Mouse (Mus musculus): ENCODE measurements at regions not wholly inside any gene's neighbourhood (a gene's known extent, or its start where the extent isn't known, plus 50 kb on each side); places are given as distances from the start of the nearest gene placed in this dataset.

GRCm38 (mm10) chr11:18451271-18451670, 497.6 kb upstream of the Etaa1 start:
- no peak for TF ChIP-seq CTCF (IDR thresholded peaks at IDR 0.05; ENCODE audit: insufficient read depth, low read length)
- no peak for TF ChIP-seq POLR2A (IDR thresholded peaks at IDR 0.05; ENCODE audit: borderline replicate concordance, extremely low read depth, low read depth, low read length)
- H3K4me3 ChIP-seq (replicated peaks; ENCODE audit: extremely low read depth, low read depth, low read length), result no peak overlapping the region
- no peak for DNase-seq
- WGBS, result 60% methylated on average over 3 of the region's 3 CpGs
- H3K4me1 ChIP-seq (ENCODE audit: control insufficient read depth, insufficient read depth, low read length), result no peaks in the 10 kb centered on the region

DNA sequence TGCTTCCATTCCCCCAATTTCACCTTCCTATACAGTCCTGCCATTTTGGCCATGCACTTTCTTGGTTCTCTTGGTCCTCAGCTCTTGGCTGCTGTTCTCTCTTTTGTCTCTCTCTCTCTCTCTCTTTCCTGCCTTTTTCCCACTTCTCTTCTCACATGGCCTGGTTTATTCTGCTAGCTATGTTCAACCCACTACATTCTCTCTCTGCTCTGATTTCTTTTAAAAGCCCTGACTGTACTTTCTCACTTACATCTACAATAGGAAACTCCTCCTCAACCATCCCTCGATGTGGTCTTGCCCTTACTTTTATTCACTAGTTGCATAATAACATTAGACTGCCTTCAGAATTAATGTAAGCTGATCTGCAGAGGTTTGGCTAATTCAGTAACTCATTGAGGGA, 495.2 kb upstream of the Etaa1 start:
- Histone ChIP-seq H3K4me3 (replicated peaks; ENCODE audit: extremely low read depth, low read depth, low read length) (no peak overlapping the region), H3K4me1 (ENCODE audit: control insufficient read depth, insufficient read depth, low read length) (no peaks in the 10 kb centered on the region)
- DNase-seq, result no peak
- TF ChIP-seq CTCF (IDR thresholded peaks at IDR 0.05; ENCODE audit: insufficient read depth, low read length) (no peak), POLR2A (IDR thresholded peaks at IDR 0.05; ENCODE audit: borderline replicate concordance, extremely low read depth, low read depth, low read length) (no peak)
- 64% methylated on average over 1 of the region's 1 CpGs for WGBS

DNA sequence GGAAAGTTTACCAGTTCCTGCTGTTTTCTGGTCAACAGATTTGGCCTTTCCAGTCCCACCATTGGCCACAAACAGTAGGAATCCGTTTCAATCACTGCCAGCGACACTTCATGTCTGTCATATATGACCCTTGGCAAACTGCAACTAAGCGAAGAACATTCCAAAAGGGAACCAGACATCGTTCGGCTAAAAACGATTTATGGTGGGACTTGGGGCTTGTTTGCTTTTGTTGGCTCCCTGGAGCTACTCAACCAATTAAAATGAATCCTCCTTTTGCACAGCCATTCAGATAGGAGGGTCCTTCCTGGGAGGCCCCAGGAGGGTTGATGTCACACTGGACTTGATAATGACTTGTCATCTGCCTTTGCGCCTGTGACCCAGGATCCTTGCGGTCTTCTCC, 490.9 kb upstream of the Etaa1 start:
- Histone ChIP-seq H3K4me3 (replicated peaks; ENCODE audit: extremely low read depth, low read depth, low read length) (no peak overlapping the region), H3K4me1 (ENCODE audit: control insufficient read depth, insufficient read depth, low read length) (no peaks in the 10 kb centered on the region)
- no peak for TF ChIP-seq POLR2A (IDR thresholded peaks at IDR 0.05; ENCODE audit: borderline replicate concordance, extremely low read depth, low read depth, low read length)
- no peak for TF ChIP-seq CTCF (IDR thresholded peaks at IDR 0.05; ENCODE audit: insufficient read depth, low read length)
- 66% methylated on average over 8 of the region's 8 CpGs for WGBS
- no peak for DNase-seq

GRCm38 (mm10) chr11:18444101-18444500, 490.4 kb upstream of the Etaa1 start:
- H3K4me3 ChIP-seq (replicated peaks; ENCODE audit: extremely low read depth, low read depth, low read length), result no peak overlapping the region
- 65% methylated on average over 5 of the region's 5 CpGs for WGBS
- no peak for TF ChIP-seq CTCF (IDR thresholded peaks at IDR 0.05; ENCODE audit: insufficient read depth, low read length)
- no peak for TF ChIP-seq POLR2A (IDR thresholded peaks at IDR 0.05; ENCODE audit: borderline replicate concordance, extremely low read depth, low read depth, low read length)
- no peaks in the 10 kb centered on the region for H3K4me1 ChIP-seq (ENCODE audit: control insufficient read depth, insufficient read depth, low read length)
- no peak for DNase-seq

DNA sequence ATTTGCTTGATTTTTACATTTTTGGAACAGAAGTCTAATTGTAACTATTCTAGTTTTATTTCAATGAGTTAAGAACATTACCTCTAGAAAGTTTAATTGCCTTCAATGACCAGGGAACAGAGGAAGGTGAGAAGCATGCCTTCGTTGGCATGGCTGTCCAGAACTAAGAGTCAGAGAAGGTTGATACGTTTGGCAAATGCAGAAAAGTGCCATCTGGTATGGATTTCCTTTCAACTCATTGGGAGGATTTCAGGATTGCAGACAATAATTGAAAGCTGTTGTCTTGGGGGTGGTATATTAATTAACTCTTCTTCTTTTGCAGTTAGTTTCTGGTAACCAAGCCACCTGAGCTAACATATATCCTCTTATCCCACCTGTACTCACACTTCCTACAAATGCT, 489.5 kb upstream of the Etaa1 start:
- DNase-seq, result no peak
- WGBS, result 80% methylated on average over 2 of the region's 2 CpGs
- TF ChIP-seq POLR2A (IDR thresholded peaks at IDR 0.05; ENCODE audit: borderline replicate concordance, extremely low read depth, low read depth, low read length) (no peak), CTCF (IDR thresholded peaks at IDR 0.05; ENCODE audit: insufficient read depth, low read length) (no peak)
- Histone ChIP-seq H3K4me1 (ENCODE audit: control insufficient read depth, insufficient read depth, low read length) (no peaks in the 10 kb centered on the region), H3K4me3 (replicated peaks; ENCODE audit: extremely low read depth, low read depth, low read length) (no peak overlapping the region)

DNA sequence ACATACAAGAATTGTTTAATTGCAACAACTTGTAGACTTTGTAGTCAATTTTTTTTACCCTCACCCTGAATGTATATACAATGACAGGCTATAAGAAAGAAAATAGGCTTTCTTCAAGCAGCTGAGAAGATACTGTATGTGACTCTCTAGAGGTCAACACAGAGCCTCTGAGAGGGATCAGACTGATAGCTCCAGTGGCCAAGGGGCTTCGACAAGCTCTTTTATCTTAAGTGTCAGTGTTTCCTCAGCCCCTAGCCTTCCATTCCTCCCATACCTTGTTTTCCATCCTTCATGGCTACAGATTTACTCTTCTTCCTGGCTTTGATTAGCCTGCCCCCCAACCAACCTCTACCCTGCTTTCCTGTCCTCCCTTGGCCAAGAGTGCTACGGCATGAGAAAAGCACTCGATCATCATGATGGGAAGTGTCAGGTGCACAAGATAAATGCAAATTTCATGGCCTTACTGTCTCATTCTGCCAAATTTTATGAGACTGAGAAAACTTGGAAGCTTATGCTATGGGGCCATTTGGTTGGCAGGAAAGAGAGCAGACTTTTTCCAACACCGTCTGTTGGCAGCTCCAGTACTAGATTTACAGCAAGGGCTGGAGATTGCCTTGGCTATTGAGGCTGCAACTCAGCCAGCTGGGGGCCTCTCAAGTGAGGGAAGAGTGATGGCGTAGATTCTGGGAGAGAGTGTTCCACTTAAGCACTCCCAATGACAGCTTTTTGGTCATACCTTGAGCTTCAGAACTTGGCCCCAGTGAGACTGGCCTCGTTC, 484.3 kb upstream of the Etaa1 start:
- no peaks in the 10 kb centered on the region for H3K4me1 ChIP-seq (ENCODE audit: control insufficient read depth, insufficient read depth, low read length)
- WGBS, result 59% methylated on average over 6 of the region's 6 CpGs
- H3K4me3 ChIP-seq (replicated peaks; ENCODE audit: extremely low read depth, low read depth, low read length), result no peak overlapping the region
- TF ChIP-seq CTCF (IDR thresholded peaks at IDR 0.05; ENCODE audit: insufficient read depth, low read length) (no peak), POLR2A (IDR thresholded peaks at IDR 0.05; ENCODE audit: borderline replicate concordance, extremely low read depth, low read depth, low read length) (no peak)
- no peak for DNase-seq

DNA sequence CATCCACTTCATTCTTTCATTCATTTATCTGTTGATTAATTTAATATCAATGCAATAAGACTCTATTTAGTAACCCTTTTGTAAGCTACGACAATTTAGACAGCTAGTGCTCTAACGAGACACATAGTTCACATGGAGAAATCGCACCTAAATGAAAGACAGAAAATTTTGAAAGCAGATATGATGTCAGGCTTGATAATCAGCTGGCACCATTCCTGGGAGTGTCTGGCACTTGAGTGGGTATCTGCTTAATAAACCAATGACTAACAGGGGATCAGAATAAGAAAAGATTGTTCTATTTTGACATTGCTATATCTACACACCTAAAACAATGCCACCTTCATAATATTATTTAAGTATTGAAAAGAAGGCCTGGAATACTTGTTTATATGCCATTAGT, 467.4 kb upstream of the Etaa1 start:
- Histone ChIP-seq H3K4me1 (ENCODE audit: control insufficient read depth, insufficient read depth, low read length) (no peaks in the 10 kb centered on the region), H3K4me3 (replicated peaks; ENCODE audit: extremely low read depth, low read depth, low read length) (no peak overlapping the region)
- TF ChIP-seq CTCF (IDR thresholded peaks at IDR 0.05; ENCODE audit: insufficient read depth, low read length) (no peak), POLR2A (IDR thresholded peaks at IDR 0.05; ENCODE audit: borderline replicate concordance, extremely low read depth, low read depth, low read length) (no peak)
- WGBS, result 94% methylated on average over 3 of the region's 3 CpGs
- DNase-seq, result no peak

DNA sequence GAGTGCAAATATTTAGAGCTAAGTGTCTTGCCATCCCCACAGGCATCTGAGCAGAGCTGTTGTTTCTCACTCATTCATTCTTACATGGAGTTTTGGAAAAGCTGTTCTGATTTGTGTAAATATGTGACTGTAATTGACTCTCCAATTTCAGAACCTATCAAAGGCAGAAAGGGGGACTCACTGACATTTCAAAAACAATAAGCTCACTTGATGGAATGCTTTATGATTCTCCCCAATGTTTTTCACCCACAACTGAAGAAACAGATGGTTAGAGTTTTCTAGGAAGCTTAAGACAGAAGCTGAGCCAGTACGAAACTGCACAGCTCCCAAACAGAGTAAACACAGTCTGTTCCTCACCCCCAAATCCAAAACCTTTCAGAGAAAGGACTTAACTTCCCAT, 460.1 kb upstream of the Etaa1 start:
- Histone ChIP-seq H3K4me1 (ENCODE audit: control insufficient read depth, insufficient read depth, low read length) (no peaks in the 10 kb centered on the region), H3K4me3 (replicated peaks; ENCODE audit: extremely low read depth, low read depth, low read length) (no peak overlapping the region)
- DNase-seq, result no peak
- 62% methylated on average over 1 of the region's 1 CpGs for WGBS
- TF ChIP-seq POLR2A (IDR thresholded peaks at IDR 0.05; ENCODE audit: borderline replicate concordance, extremely low read depth, low read depth, low read length) (no peak), CTCF (IDR thresholded peaks at IDR 0.05; ENCODE audit: insufficient read depth, low read length) (no peak)

DNA sequence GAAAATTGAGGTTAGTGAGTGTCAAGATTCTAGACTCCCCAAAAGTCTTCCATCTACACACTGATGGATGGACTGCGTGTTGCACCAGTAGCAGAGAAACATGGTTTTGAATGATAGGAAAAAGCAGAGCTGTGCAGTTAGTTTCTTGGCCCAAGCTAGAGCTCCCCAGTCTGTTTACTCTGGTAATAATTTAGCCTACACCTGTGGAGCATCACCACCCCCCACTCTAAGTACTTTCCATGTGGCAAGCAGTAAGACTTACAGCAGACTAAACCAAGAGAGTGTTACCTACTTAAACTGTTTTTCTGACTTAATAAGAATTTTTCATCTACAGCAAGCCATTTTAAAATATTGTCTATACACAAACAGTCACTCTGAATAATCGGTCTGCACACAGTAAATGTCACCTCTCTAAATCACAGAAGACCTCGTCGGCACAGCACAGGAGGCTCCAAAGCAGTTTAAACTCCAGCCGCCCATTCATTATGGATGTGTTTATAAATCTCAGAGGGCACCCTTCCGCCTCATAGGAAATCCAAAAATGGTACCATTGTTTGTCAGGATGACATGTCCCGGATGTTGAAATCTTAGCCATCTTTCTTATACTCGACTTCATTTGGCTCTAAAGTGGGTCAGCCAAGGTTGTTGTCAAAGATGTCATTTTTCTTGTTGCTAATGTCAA, 454.5 kb upstream of the Etaa1 start:
- DNase-seq, result no peak
- Histone ChIP-seq H3K4me1 (ENCODE audit: control insufficient read depth, insufficient read depth, low read length) (peaks cover 3% of the 10 kb centered on the region), H3K4me3 (replicated peaks; ENCODE audit: extremely low read depth, low read depth, low read length) (no peak overlapping the region)
- WGBS, result 43% methylated on average over 8 of the region's 8 CpGs
- TF ChIP-seq POLR2A (IDR thresholded peaks at IDR 0.05; ENCODE audit: borderline replicate concordance, extremely low read depth, low read depth, low read length) (no peak), CTCF (IDR thresholded peaks at IDR 0.05; ENCODE audit: insufficient read depth, low read length) (no peak)

GRCm38 (mm10) chr11:18399561-18399960, 445.9 kb upstream of the Etaa1 start:
- no peak for DNase-seq
- Histone ChIP-seq H3K4me3 (replicated peaks; ENCODE audit: extremely low read depth, low read depth, low read length) (no peak overlapping the region), H3K4me1 (ENCODE audit: control insufficient read depth, insufficient read depth, low read length) (no peaks in the 10 kb centered on the region; the same call in 1 of the 2 replicates)
- 79% methylated on average over 4 of the region's 4 CpGs for WGBS
- TF ChIP-seq CTCF (IDR thresholded peaks at IDR 0.05; ENCODE audit: insufficient read depth, low read length) (no peak), POLR2A (IDR thresholded peaks at IDR 0.05; ENCODE audit: borderline replicate concordance, extremely low read depth, low read depth, low read length) (no peak)

Data from lung, adult 2 months (tissue).